Mouse (Mus musculus): Measurements from ENCODE around the gene Smim13. TPM values are rescaled to one million over a fixed set of nuclear protein-coding genes. Genes with fewer than 3 reads are reported as not detected.

Smim13 gene
- polyA plus RNA-seq, 1 experiment from 2014 or later, result 9.4 TPM

DNA sequence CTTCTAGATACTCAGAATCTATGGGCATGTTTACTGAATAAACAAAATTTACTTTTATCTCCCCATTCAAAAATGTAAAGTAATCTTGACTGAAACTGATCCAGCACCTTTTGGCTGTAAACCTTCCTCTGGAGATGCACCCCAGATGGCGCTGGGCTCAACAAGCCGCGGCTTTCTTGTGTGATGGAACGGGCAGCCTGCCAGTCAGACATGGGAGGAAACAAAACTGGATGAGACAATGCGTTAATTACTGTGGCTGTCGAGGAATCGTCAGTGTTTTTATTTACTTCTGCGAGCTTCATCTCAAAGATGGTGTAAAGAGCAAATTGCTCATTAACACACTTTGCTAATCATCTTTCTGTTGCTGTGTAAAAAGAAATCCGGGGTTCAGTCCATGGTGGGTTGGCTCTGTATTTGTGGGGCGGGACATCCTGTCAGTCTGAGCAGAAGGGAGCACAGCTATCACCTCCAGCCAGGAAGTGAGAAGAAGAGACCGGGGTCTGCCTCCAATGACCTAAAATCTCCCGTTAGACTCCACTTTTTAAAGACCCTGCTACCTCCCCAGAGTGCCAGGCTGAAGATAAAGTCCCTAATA, 18.2 kb upstream of the Smim13 start:
- Histone ChIP-seq H3K9me3 (ENCODE audit: control insufficient read depth, low read length) (no peaks in the 10 kb centered on the region), H3K4me1 (ENCODE audit: control insufficient read depth, insufficient read depth, low read length) (no peaks in the 10 kb centered on the region), H3K27ac (replicated peaks; ENCODE audit: low read depth, low read length) (no peak overlapping the region), H3K4me2 (ENCODE audit: low read depth, severe bottlenecking) (no peak overlapping the region), H3K9ac (ENCODE audit: low read length) (no peak overlapping the region), H3K4me3 (ENCODE audit: low read depth, low read length) (no peak overlapping the region), H3K36me3 (ENCODE audit: control insufficient read depth, insufficient read depth, low read length) (no peaks in the 10 kb centered on the region), H3K27me3 (ENCODE audit: control insufficient read depth, insufficient read depth, low read length) (no peaks in the 10 kb centered on the region)
- 88% methylated on average over 12 of the region's 12 CpGs for WGBS
- no peak for DNase-seq (ENCODE audit: low spot score)
- no peak for ATAC-seq (ENCODE audit: insufficient number of reproducible peaks, low FRiP score, low TSS enrichment, low read depth)

DNA sequence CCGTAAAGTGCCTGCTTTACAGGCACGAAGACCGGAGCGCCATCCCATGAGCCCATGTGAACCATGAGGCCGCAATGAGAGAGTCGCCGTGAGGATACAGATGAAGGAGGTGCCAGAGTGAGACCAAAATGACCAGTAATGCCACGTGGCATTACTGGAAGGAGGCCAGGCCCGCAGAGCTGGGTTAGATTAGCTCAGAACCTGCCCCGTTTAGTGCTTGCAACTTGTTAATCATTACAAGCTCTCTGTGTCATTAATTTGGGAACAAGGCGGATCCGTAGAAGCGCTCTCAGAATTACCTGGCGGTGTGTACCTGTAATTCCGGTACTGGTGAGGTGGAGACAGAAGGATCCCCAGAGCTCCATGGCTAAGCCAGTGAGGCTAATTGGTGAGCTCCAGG, 17.4 kb upstream of the Smim13 start:
- 92% methylated on average over 15 of the region's 15 CpGs for WGBS
- Histone ChIP-seq H3K27me3 (ENCODE audit: control insufficient read depth, insufficient read depth, low read length) (no peaks in the 10 kb centered on the region), H3K9me3 (ENCODE audit: control insufficient read depth, low read length) (no peaks in the 10 kb centered on the region), H3K4me2 (ENCODE audit: low read depth, severe bottlenecking) (no peak overlapping the region), H3K36me3 (ENCODE audit: control insufficient read depth, insufficient read depth, low read length) (no peaks in the 10 kb centered on the region), H3K4me1 (ENCODE audit: control insufficient read depth, insufficient read depth, low read length) (no peaks in the 10 kb centered on the region), H3K27ac (replicated peaks; ENCODE audit: low read depth, low read length) (no peak overlapping the region), H3K9ac (ENCODE audit: low read length) (no peak overlapping the region), H3K4me3 (ENCODE audit: low read depth, low read length) (no peak overlapping the region)
- DNase-seq (ENCODE audit: low spot score) (no peak), ATAC-seq (ENCODE audit: insufficient number of reproducible peaks, low FRiP score, low TSS enrichment, low read depth) (no peak)

DNA sequence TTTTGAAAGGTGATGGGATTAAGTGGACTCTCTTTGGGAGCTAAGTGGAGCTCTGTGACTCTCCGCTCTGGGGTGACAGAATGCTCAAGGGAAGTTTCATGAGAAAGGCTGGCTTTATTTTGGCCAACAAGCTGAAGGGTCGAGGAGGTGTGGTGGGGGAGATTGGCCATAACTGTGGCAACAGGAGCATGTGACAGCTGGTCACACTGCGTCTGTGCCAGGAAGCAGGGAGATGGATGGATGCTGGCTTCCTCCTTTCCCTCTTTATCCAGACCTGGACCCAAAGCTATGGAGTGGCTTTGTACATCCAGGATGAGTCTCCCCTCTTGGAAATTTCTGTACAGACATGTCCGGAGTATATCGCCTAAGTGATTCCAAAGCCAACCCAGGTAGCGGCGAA, 16.4 kb upstream of the Smim13 start:
- no peak overlapping the region for H3K4me2 ChIP-seq (ENCODE audit: low read depth, severe bottlenecking)
- H3K4me1 ChIP-seq (ENCODE audit: control insufficient read depth, insufficient read depth, low read length), result no peaks in the 10 kb centered on the region
- no peaks in the 10 kb centered on the region for H3K36me3 ChIP-seq (ENCODE audit: control insufficient read depth, insufficient read depth, low read length)
- H3K27ac ChIP-seq (replicated peaks; ENCODE audit: low read depth, low read length), result no peak overlapping the region
- DNase-seq (ENCODE audit: low spot score) (no peak), ATAC-seq (ENCODE audit: insufficient number of reproducible peaks, low FRiP score, low TSS enrichment, low read depth) (no peak)
- no peak overlapping the region for H3K4me3 ChIP-seq (ENCODE audit: low read depth, low read length)
- 85% methylated on average over 7 of the region's 7 CpGs for WGBS
- H3K27me3 ChIP-seq (ENCODE audit: control insufficient read depth, insufficient read depth, low read length), result no peaks in the 10 kb centered on the region
- no peaks in the 10 kb centered on the region for H3K9me3 ChIP-seq (ENCODE audit: control insufficient read depth, low read length)
- H3K9ac ChIP-seq (ENCODE audit: low read length), result no peak overlapping the region

GRCm38 (mm10) chr13:41235181-41235580, 14.5 kb upstream of the Smim13 start:
- Histone ChIP-seq H3K4me2 (ENCODE audit: low read depth, severe bottlenecking) (no peak overlapping the region), H3K4me3 (ENCODE audit: low read depth, low read length) (no peak overlapping the region), H3K27me3 (ENCODE audit: control insufficient read depth, insufficient read depth, low read length) (no peaks in the 10 kb centered on the region), H3K36me3 (ENCODE audit: control insufficient read depth, insufficient read depth, low read length) (no peaks in the 10 kb centered on the region), H3K9me3 (ENCODE audit: control insufficient read depth, low read length) (no peaks in the 10 kb centered on the region), H3K9ac (ENCODE audit: low read length) (no peak overlapping the region), H3K27ac (replicated peaks; ENCODE audit: low read depth, low read length) (no peak overlapping the region), H3K4me1 (ENCODE audit: control insufficient read depth, insufficient read depth, low read length) (no peaks in the 10 kb centered on the region)
- ATAC-seq (ENCODE audit: insufficient number of reproducible peaks, low FRiP score, low TSS enrichment, low read depth), result no peak
- 84% methylated on average over 6 of the region's 6 CpGs for WGBS
- no peak for DNase-seq (ENCODE audit: low spot score)

DNA sequence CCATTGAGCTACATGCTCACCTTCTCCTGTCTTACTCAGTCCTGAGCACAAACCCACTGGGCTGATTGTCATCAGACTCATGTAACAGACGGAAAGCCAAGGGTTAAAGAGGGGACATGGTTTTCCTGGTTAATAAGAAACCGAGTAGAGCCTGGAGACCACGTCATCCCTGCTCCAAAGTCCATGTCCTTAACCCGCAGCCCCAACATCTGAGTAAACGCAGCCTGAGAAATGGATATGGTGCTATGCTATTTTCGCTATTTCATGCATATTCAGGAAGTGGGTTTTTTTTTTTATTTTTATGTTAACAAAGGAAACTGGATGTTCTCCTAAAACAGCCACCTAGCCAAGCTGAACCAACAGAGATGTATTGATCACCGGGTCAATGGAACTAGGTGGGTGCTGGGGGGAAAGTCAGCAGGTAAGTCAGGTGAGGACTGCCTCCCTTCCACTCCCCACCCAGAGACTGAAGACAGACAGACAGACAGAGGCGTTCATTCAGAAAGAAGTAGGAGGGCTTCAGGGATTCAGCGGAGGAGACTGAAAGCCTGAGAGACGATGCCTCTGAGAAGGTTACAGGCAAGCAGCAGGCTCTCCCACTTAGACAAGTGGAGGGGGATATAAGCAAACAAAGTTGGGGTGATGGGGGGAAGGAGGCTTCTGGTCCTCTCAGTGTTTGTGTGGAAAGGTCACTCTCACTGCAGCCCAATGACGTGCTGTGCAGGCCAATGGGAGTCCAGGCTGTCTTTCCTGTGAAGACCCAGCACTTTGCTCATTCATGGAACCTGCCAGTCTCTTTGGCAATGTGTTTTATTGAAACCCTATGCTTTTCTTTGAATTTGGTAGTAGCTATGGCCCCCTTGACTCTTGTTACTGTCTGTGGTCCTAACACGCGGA, 13.6 kb upstream of the Smim13 start:
- Histone ChIP-seq H3K36me3 (ENCODE audit: control insufficient read depth, insufficient read depth, low read length) (no peaks in the 10 kb centered on the region), H3K4me3 (ENCODE audit: low read depth, low read length) (no peak overlapping the region), H3K9me3 (ENCODE audit: control insufficient read depth, low read length) (no peaks in the 10 kb centered on the region), H3K9ac (ENCODE audit: low read length) (no peak overlapping the region), H3K4me2 (ENCODE audit: low read depth, severe bottlenecking) (no peak overlapping the region), H3K27ac (replicated peaks; ENCODE audit: low read depth, low read length) (no peak overlapping the region), H3K27me3 (ENCODE audit: control insufficient read depth, insufficient read depth, low read length) (no peaks in the 10 kb centered on the region), H3K4me1 (ENCODE audit: control insufficient read depth, insufficient read depth, low read length) (no peaks in the 10 kb centered on the region)
- ATAC-seq (ENCODE audit: insufficient number of reproducible peaks, low FRiP score, low TSS enrichment, low read depth), result no peak
- no peak for DNase-seq (ENCODE audit: low spot score)
- WGBS, result 81% methylated on average over 13 of the region's 13 CpGs

GRCm38 (mm10) chr13:41238035-41238804, 11.4 kb upstream of the Smim13 start:
- H3K9ac ChIP-seq (ENCODE audit: low read length), result no peak overlapping the region
- H3K9me3 ChIP-seq (ENCODE audit: control insufficient read depth, low read length), result no peaks in the 10 kb centered on the region
- H3K4me1 ChIP-seq (ENCODE audit: control insufficient read depth, insufficient read depth, low read length), result no peaks in the 10 kb centered on the region
- no peak overlapping the region for H3K4me3 ChIP-seq (ENCODE audit: low read depth, low read length)
- H3K27me3 ChIP-seq (ENCODE audit: control insufficient read depth, insufficient read depth, low read length), result no peaks in the 10 kb centered on the region
- H3K4me2 ChIP-seq (ENCODE audit: low read depth, severe bottlenecking), result no peak overlapping the region
- no peak overlapping the region for H3K27ac ChIP-seq (replicated peaks; ENCODE audit: low read depth, low read length)
- no peaks in the 10 kb centered on the region for H3K36me3 ChIP-seq (ENCODE audit: control insufficient read depth, insufficient read depth, low read length)
- WGBS, result 73% methylated on average over 10 of the region's 10 CpGs
- DNase-seq (ENCODE audit: low spot score) (no peak), ATAC-seq (ENCODE audit: insufficient number of reproducible peaks, low FRiP score, low TSS enrichment, low read depth) (no peak)

DNA sequence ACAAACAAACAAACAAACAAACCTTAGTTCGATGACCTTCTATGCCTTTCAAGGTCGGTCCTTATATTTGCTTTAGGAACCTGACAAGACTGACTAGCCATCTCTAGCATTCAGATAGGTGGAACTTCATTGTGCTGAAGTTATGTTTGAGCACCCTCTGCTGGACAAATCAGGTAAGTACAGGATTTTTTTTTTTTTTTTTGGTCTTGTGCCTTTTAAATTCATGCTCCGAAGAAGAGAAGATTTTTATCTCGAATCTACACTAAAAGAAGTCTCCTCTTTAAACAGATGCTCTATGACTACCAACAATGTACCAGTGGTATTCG, 10.9 kb upstream of the Smim13 start:
- Histone ChIP-seq H3K27me3 (ENCODE audit: control insufficient read depth, insufficient read depth, low read length) (no peaks in the 10 kb centered on the region), H3K9me3 (ENCODE audit: control insufficient read depth, low read length) (no peaks in the 10 kb centered on the region), H3K36me3 (ENCODE audit: control insufficient read depth, insufficient read depth, low read length) (no peaks in the 10 kb centered on the region), H3K4me1 (ENCODE audit: control insufficient read depth, insufficient read depth, low read length) (no peaks in the 10 kb centered on the region), H3K4me2 (ENCODE audit: low read depth, severe bottlenecking) (no peak overlapping the region), H3K27ac (replicated peaks; ENCODE audit: low read depth, low read length) (no peak overlapping the region), H3K4me3 (ENCODE audit: low read depth, low read length) (no peak overlapping the region), H3K9ac (ENCODE audit: low read length) (no peak overlapping the region)
- DNase-seq (ENCODE audit: low spot score), result no peak
- 11% methylated on average over 5 of the region's 5 CpGs for whole genome bisulfite sequencing
- no peak for ATAC-seq (ENCODE audit: insufficient number of reproducible peaks, low FRiP score, low TSS enrichment, low read depth)

DNA sequence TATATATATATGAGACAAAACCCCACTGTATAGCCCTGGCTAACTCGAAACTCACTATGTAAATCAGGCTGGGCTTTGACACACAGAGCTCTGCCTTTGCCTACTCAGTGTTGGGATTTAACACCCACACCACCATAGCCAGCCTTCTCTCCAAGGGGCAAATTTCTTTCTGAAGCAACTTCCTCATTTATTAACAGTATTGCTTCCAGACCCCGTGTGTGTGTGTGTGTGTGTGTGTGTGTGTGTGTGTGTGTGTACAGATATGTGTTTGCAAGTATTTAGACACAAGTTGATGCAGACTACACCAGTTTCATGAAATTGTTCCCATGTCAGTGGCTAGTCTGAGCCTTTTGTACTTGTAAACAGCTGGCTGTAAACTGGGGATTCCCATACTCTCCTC, 8.1 kb upstream of the Smim13 start:
- H3K9ac ChIP-seq (ENCODE audit: low read length), result no peak overlapping the region
- DNase-seq (ENCODE audit: low spot score) (no peak), ATAC-seq (ENCODE audit: insufficient number of reproducible peaks, low FRiP score, low TSS enrichment, low read depth) (no peak)
- no peaks in the 10 kb centered on the region for H3K36me3 ChIP-seq (ENCODE audit: control insufficient read depth, insufficient read depth, low read length)
- no peak overlapping the region for H3K4me2 ChIP-seq (ENCODE audit: low read depth, severe bottlenecking)
- H3K4me1 ChIP-seq (ENCODE audit: control insufficient read depth, insufficient read depth, low read length), result no peaks in the 10 kb centered on the region
- WGBS, result 72% methylated on average over 2 of the region's 2 CpGs
- no peak overlapping the region for H3K27ac ChIP-seq (replicated peaks; ENCODE audit: low read depth, low read length)
- no peaks in the 10 kb centered on the region for H3K9me3 ChIP-seq (ENCODE audit: control insufficient read depth, low read length)
- H3K27me3 ChIP-seq (ENCODE audit: control insufficient read depth, insufficient read depth, low read length), result no peaks in the 10 kb centered on the region
- no peak overlapping the region for H3K4me3 ChIP-seq (ENCODE audit: low read depth, low read length)
